Mouse (Mus musculus): ENCODE measurements at regions not wholly inside any gene's neighbourhood (a gene's known extent, or its start where the extent isn't known, plus 50 kb on each side); places are given as distances from the start of the nearest gene placed in this dataset.

GRCm38 (mm10) chr7:64040026-64040737 lies 101.5 kb upstream of the Klf13 start:
- Histone ChIP-seq H3K27ac (ENCODE audit: insufficient read depth, low read depth, low read length) (no peak overlapping the region), H3K4me1 (ENCODE audit: control insufficient read depth, insufficient read depth, low read length) (no peaks in the 10 kb centered on the region; the same call in 1 of the 2 replicates), H3K4me3 (ENCODE audit: insufficient read depth, low read depth, low read length) (no peak overlapping the region)
- 83% methylated on average over 7 of the region's 7 CpGs for WGBS
- no peak for TF ChIP-seq POLR2A (IDR thresholded peaks at IDR 0.05; ENCODE audit: insufficient read depth, low read depth, low read length)
- TF ChIP-seq CTCF (IDR thresholded peaks at IDR 0.05; ENCODE audit: insufficient read depth, low read depth, low read length) = no peak

GRCm38 (mm10) chr7:64037701-64038231 lies 99.1 kb upstream of the Klf13 start:
- 85% methylated on average over 8 of the region's 8 CpGs for WGBS
- Histone ChIP-seq H3K27ac (ENCODE audit: insufficient read depth, low read depth, low read length) (no peak overlapping the region), H3K4me3 (ENCODE audit: insufficient read depth, low read depth, low read length) (no peak overlapping the region), H3K4me1 (ENCODE audit: control insufficient read depth, insufficient read depth, low read length) (peaks cover 11% of the 10 kb centered on the region)
- no peak for TF ChIP-seq CTCF (IDR thresholded peaks at IDR 0.05; ENCODE audit: insufficient read depth, low read depth, low read length)
- no peak for TF ChIP-seq POLR2A (IDR thresholded peaks at IDR 0.05; ENCODE audit: insufficient read depth, low read depth, low read length)

- H3K4me3 ChIP-seq (ENCODE audit: insufficient read depth, low read depth, low read length) = no peak overlapping the region
- peaks cover 19% of the 10 kb centered on the region for H3K4me1 ChIP-seq (ENCODE audit: control insufficient read depth, insufficient read depth, low read length)
- no peak overlapping the region for H3K27ac ChIP-seq (ENCODE audit: insufficient read depth, low read depth, low read length)
- no peak for TF ChIP-seq POLR2A (IDR thresholded peaks at IDR 0.05; ENCODE audit: insufficient read depth, low read depth, low read length)
- WGBS = 94% methylated on average over 7 of the region's 7 CpGs
Measured at GRCm38 (mm10) chr7:64036154-64036553, 97.4 kb upstream of the Klf13 start.

DNA sequence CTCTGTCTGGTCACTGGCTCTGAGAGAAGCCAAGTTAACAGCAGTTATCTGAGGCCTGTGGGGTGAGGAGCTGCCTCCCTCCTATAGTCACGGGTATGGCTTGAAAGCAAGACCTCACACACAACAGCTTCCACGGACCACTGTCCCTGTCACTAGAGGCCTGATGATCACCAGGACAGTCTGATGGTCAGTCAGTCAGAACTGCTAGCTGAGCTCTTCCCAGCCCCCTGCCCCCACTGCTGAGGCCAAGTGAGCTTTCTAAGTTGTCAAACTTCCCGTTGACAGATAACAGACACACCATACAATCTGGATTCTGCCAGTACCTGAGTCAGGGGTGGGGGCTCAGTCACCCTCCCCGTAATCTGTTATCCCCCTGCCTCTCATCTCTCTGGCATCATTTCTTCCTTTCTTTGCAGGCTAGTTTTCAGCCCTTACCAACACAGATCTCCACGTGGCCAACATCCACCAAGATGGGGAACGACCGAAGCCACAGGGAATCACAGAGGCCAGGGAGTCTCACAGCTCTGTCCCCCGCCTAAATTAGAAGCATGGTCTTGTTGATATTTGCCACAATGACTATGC lies 96.4 kb upstream of the Klf13 start:
- 92% methylated on average over 8 of the region's 8 CpGs for WGBS
- Histone ChIP-seq H3K27ac (ENCODE audit: insufficient read depth, low read depth, low read length) (no peak overlapping the region), H3K4me1 (ENCODE audit: control insufficient read depth, insufficient read depth, low read length) (peaks cover 19% of the 10 kb centered on the region), H3K4me3 (ENCODE audit: insufficient read depth, low read depth, low read length) (no peak overlapping the region)
- no peak for TF ChIP-seq CTCF (IDR thresholded peaks at IDR 0.05; ENCODE audit: insufficient read depth, low read depth, low read length)
- no peak for TF ChIP-seq POLR2A (IDR thresholded peaks at IDR 0.05; ENCODE audit: insufficient read depth, low read depth, low read length)

DNA sequence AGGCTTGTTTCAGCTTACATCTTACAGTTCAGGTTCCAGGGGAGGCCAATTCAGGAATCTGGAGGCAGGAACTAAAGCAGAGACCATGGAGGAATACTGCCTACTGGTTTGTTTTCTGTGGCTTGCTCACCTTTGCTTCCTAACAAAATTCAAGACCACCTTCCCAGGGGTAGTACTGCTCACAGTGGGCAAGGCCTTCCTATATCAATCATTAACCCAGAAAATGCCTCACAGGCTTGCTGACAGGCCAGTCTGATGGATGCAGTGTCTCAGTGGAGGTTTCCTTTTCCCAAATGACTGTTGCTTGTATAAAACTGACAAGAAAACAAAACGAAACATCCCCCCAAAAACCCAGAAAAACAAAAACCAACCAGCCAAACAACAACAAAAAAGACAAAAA lies 95.8 kb upstream of the Klf13 start:
- no peak overlapping the region for H3K4me3 ChIP-seq (ENCODE audit: insufficient read depth, low read depth, low read length)
- H3K4me1 ChIP-seq (ENCODE audit: control insufficient read depth, insufficient read depth, low read length) = peaks cover 19% of the 10 kb centered on the region
- WGBS = 96% methylated on average over 1 of the region's 1 CpGs
- TF ChIP-seq CTCF (IDR thresholded peaks at IDR 0.05; ENCODE audit: insufficient read depth, low read depth, low read length) (no peak), POLR2A (IDR thresholded peaks at IDR 0.05; ENCODE audit: insufficient read depth, low read depth, low read length) (no peak)
- peak overlapping the region; percentile 65; the same call in 1 of the 2 replicates for H3K27ac ChIP-seq (ENCODE audit: insufficient read depth, low read depth, low read length)

DNA sequence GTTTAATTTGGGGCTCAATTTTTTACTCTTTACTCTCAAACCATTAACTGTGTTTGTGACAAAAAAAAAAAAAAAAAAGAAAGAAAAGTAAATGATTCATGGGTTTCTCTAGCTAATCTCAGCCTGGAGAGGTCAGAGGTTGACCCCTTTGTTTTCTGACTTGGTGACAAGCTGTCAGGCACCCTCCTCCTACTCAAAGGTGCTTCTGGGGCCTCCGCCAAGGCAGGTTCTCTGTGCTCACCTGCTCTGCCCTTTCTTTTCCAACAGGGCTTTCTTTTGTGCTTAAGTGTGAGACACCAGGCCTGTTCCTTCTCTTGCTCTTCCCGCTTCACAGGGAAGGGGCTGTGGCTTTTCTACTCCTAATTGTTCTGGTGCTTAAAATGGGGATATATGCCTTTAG lies 94.7 kb upstream of the Klf13 start:
- TF ChIP-seq POLR2A (IDR thresholded peaks at IDR 0.05; ENCODE audit: insufficient read depth, low read depth, low read length) (no peak), CTCF (IDR thresholded peaks at IDR 0.05; ENCODE audit: insufficient read depth, low read depth, low read length) (no peak)
- Histone ChIP-seq H3K4me3 (ENCODE audit: insufficient read depth, low read depth, low read length) (no peak overlapping the region), H3K27ac (ENCODE audit: insufficient read depth, low read depth, low read length) (peak overlapping the region; percentile 65), H3K4me1 (ENCODE audit: control insufficient read depth, insufficient read depth, low read length) (peaks cover 19% of the 10 kb centered on the region)
- WGBS = 48% methylated on average over 2 of the region's 2 CpGs

GRCm38 (mm10) chr7:64032921-64033354 lies 94.2 kb upstream of the Klf13 start:
- Histone ChIP-seq H3K4me1 (ENCODE audit: control insufficient read depth, insufficient read depth, low read length) (peaks cover 19% of the 10 kb centered on the region), H3K27ac (ENCODE audit: insufficient read depth, low read depth, low read length) (peak overlapping the region; percentile 98), H3K4me3 (ENCODE audit: insufficient read depth, low read depth, low read length) (no peak overlapping the region)
- peak; percentile 18; the same call in 1 of the 2 replicates for TF ChIP-seq POLR2A (IDR thresholded peaks at IDR 0.05; ENCODE audit: insufficient read depth, low read depth, low read length)
- TF ChIP-seq CTCF (IDR thresholded peaks at IDR 0.05; ENCODE audit: insufficient read depth, low read depth, low read length) = no peak
- WGBS = 20% methylated on average over 9 of the region's 9 CpGs

DNA sequence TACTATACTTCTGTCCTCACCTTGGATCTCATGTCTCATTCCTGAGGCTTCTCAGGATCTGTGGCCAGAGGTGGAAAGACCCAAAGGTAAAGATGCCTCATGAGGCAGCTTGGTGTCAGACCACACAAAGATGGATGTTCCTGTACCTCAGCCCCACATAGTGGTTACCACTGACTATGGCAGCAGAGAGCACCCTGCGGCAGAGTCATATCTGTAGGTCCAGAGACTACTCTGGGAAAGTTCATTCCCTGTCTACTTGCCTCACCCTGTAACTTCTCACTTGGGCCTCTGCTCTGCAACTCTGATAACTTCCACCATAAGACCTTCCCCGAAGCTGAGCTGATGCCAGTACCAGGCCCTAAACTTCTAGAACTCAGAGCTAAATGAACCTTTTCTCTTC lies 91.9 kb upstream of the Klf13 start:
- Histone ChIP-seq H3K4me3 (ENCODE audit: insufficient read depth, low read depth, low read length) (no peak overlapping the region), H3K4me1 (ENCODE audit: control insufficient read depth, insufficient read depth, low read length) (peaks cover 31% of the 10 kb centered on the region), H3K27ac (ENCODE audit: insufficient read depth, low read depth, low read length) (no peak overlapping the region)
- 99% methylated on average over 2 of the region's 2 CpGs for WGBS
- no peak for TF ChIP-seq POLR2A (IDR thresholded peaks at IDR 0.05; ENCODE audit: insufficient read depth, low read depth, low read length)
- no peak for TF ChIP-seq CTCF (IDR thresholded peaks at IDR 0.05; ENCODE audit: insufficient read depth, low read depth, low read length)

DNA sequence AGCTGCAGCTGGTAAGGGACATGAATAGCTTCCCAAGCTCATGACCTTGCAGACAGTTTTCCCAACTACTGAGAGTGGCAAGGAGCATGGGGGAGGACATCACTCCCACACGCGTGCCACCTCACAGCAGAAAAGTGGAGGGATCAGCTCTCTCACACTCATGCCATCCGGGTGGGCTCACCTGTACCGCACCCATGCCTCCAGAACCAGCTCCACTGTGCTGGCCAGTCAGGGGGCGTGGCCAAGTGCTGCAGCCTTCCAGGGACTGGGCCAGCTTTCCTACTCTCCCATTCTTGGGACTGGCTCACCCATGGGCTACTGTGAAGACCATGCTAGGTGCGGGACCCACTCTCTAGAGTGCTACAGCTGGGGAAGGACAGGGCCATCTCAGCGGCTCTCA lies 88.4 kb upstream of the Klf13 start:
- Histone ChIP-seq H3K4me3 (ENCODE audit: insufficient read depth, low read depth, low read length) (no peak overlapping the region), H3K4me1 (ENCODE audit: control insufficient read depth, insufficient read depth, low read length) (peaks cover 23% of the 10 kb centered on the region), H3K27ac (ENCODE audit: insufficient read depth, low read depth, low read length) (no peak overlapping the region)
- 77% methylated on average over 7 of the region's 7 CpGs for WGBS
- TF ChIP-seq CTCF (IDR thresholded peaks at IDR 0.05; ENCODE audit: insufficient read depth, low read depth, low read length) (no peak), POLR2A (IDR thresholded peaks at IDR 0.05; ENCODE audit: insufficient read depth, low read depth, low read length) (no peak)

Measured in olfactory bulb, adult 2 months (tissue).